Mouse (Mus musculus): Measurements from ENCODE around the gene Gpr82. TPM values are rescaled to one million over a fixed set of nuclear protein-coding genes. Genes with fewer than 3 reads are reported as not detected.

The Gpr82 gene
- polyA plus RNA-seq, 1 experiment = not detected

- TF ChIP-seq MYOD1 (IDR thresholded peaks at IDR 0.05; ENCODE audit: control insufficient read depth, insufficient read length, low read depth) = no peak
- no peak for TF ChIP-seq CTCF (IDR thresholded peaks at IDR 0.05; ENCODE audit: control insufficient read depth, insufficient read depth, insufficient read length)
- TF ChIP-seq MAX (IDR thresholded peaks at IDR 0.05) = no peak
- TF ChIP-seq USF1 (IDR thresholded peaks at IDR 0.05; ENCODE audit: low read depth) = no peak
- no peak for TF ChIP-seq CEBPB (IDR thresholded peaks at IDR 0.05; ENCODE audit: low read depth)
- TF ChIP-seq MYOG (IDR thresholded peaks at IDR 0.05; ENCODE audit: control insufficient read depth, extremely low read depth, insufficient read length) = no peak
- no peak for TF ChIP-seq FOSL1 (IDR thresholded peaks at IDR 0.05; ENCODE audit: insufficient read depth, low read length, poor library complexity, severe bottlenecking)
- Histone ChIP-seq H3K27me3 (ENCODE audit: control insufficient read depth, insufficient read depth, insufficient read length) (no peaks in the 10 kb centered on the region), H3K79me2 (ENCODE audit: control insufficient read depth, insufficient read depth) (no peaks in the 10 kb centered on the region), H3K79me3 (ENCODE audit: low read depth) (no peaks in the 10 kb centered on the region), H3ac (ENCODE audit: control insufficient read depth, insufficient read length, low read depth) (no peak overlapping the region), H3K4me3 (ENCODE audit: insufficient read depth, poor library complexity, severe bottlenecking) (no peak overlapping the region), H3K36me3 (ENCODE audit: control insufficient read depth, insufficient read depth) (no peaks in the 10 kb centered on the region)
These were observed 38.5 kb upstream of the Gpr82 start for GRCm38 (mm10) chrX:13622654-13623053.

GRCm38 (mm10) chrX:13631599-13632283 lies 29.4 kb upstream of the Gpr82 start, which contains the start of gene Gpr34:
Gene Gpr34 (plus strand): TSS chrX:13632089.
- TF ChIP-seq USF1 (IDR thresholded peaks at IDR 0.05; ENCODE audit: low read depth) (no peak), MYOG (IDR thresholded peaks at IDR 0.05; ENCODE audit: control insufficient read depth, extremely low read depth, insufficient read length) (no peak), FOSL1 (IDR thresholded peaks at IDR 0.05; ENCODE audit: insufficient read depth, low read length, poor library complexity, severe bottlenecking) (no peak), MAX (IDR thresholded peaks at IDR 0.05) (no peak), CTCF (IDR thresholded peaks at IDR 0.05; ENCODE audit: control insufficient read depth, insufficient read depth, insufficient read length) (no peak), CEBPB (IDR thresholded peaks at IDR 0.05; ENCODE audit: low read depth) (no peak), MYOD1 (IDR thresholded peaks at IDR 0.05; ENCODE audit: control insufficient read depth, insufficient read length, low read depth) (no peak)
- Histone ChIP-seq H3K79me2 (ENCODE audit: control insufficient read depth, insufficient read depth) (no peaks in the 10 kb centered on the region), H3ac (ENCODE audit: control insufficient read depth, insufficient read length, low read depth) (no peak within 1 kb of the TSS), H3K36me3 (ENCODE audit: control insufficient read depth, insufficient read depth) (no peaks in the 10 kb centered on the region), H3K4me3 (ENCODE audit: insufficient read depth, poor library complexity, severe bottlenecking) (no peak within 1 kb of the TSS), H3K79me3 (ENCODE audit: low read depth) (no peaks in the 10 kb centered on the region), H3K27me3 (ENCODE audit: control insufficient read depth, insufficient read depth, insufficient read length) (no peaks in the 10 kb centered on the region)

GRCm38 (mm10) chrX:13636398-13636797 lies 24.8 kb upstream of the Gpr82 start:
- no peak for TF ChIP-seq USF1 (IDR thresholded peaks at IDR 0.05; ENCODE audit: low read depth)
- no peak for TF ChIP-seq CEBPB (IDR thresholded peaks at IDR 0.05; ENCODE audit: low read depth)
- TF ChIP-seq CTCF (IDR thresholded peaks at IDR 0.05; ENCODE audit: control insufficient read depth, insufficient read depth, insufficient read length) = no peak
- no peak for TF ChIP-seq MAX (IDR thresholded peaks at IDR 0.05)
- TF ChIP-seq FOSL1 (IDR thresholded peaks at IDR 0.05; ENCODE audit: insufficient read depth, low read length, poor library complexity, severe bottlenecking) = no peak
- no peak for TF ChIP-seq MYOG (IDR thresholded peaks at IDR 0.05; ENCODE audit: control insufficient read depth, extremely low read depth, insufficient read length)
- TF ChIP-seq MYOD1 (IDR thresholded peaks at IDR 0.05; ENCODE audit: control insufficient read depth, insufficient read length, low read depth) = no peak
- Histone ChIP-seq H3K36me3 (ENCODE audit: control insufficient read depth, insufficient read depth) (no peaks in the 10 kb centered on the region), H3K27me3 (ENCODE audit: control insufficient read depth, insufficient read depth, insufficient read length) (no peaks in the 10 kb centered on the region), H3K4me3 (ENCODE audit: insufficient read depth, poor library complexity, severe bottlenecking) (no peak overlapping the region), H3K79me3 (ENCODE audit: low read depth) (no peaks in the 10 kb centered on the region), H3ac (ENCODE audit: control insufficient read depth, insufficient read length, low read depth) (no peak overlapping the region), H3K79me2 (ENCODE audit: control insufficient read depth, insufficient read depth) (no peaks in the 10 kb centered on the region)

GRCm38 (mm10) chrX:13638894-13639293 lies 22.3 kb upstream of the Gpr82 start:
- no peak overlapping the region for H3ac ChIP-seq (ENCODE audit: control insufficient read depth, insufficient read length, low read depth)
- no peaks in the 10 kb centered on the region for H3K79me2 ChIP-seq (ENCODE audit: control insufficient read depth, insufficient read depth)
- no peaks in the 10 kb centered on the region for H3K36me3 ChIP-seq (ENCODE audit: control insufficient read depth, insufficient read depth)
- no peak overlapping the region for H3K4me3 ChIP-seq (ENCODE audit: insufficient read depth, poor library complexity, severe bottlenecking)
- no peaks in the 10 kb centered on the region for H3K79me3 ChIP-seq (ENCODE audit: low read depth)
- no peak for TF ChIP-seq MYOG (IDR thresholded peaks at IDR 0.05; ENCODE audit: control insufficient read depth, extremely low read depth, insufficient read length)
- no peak for TF ChIP-seq MAX (IDR thresholded peaks at IDR 0.05)
- TF ChIP-seq CEBPB (IDR thresholded peaks at IDR 0.05; ENCODE audit: low read depth) = no peak
- TF ChIP-seq FOSL1 (IDR thresholded peaks at IDR 0.05; ENCODE audit: insufficient read depth, low read length, poor library complexity, severe bottlenecking) = no peak
- no peak for TF ChIP-seq CTCF (IDR thresholded peaks at IDR 0.05; ENCODE audit: control insufficient read depth, insufficient read depth, insufficient read length)
- no peak for TF ChIP-seq MYOD1 (IDR thresholded peaks at IDR 0.05; ENCODE audit: control insufficient read depth, insufficient read length, low read depth)
- TF ChIP-seq USF1 (IDR thresholded peaks at IDR 0.05; ENCODE audit: low read depth) = no peak
- H3K27me3 ChIP-seq (ENCODE audit: control insufficient read depth, insufficient read depth, insufficient read length) = no peaks in the 10 kb centered on the region

GRCm38 (mm10) chrX:13651889-13652288 lies 9.3 kb upstream of the Gpr82 start:
- no peaks in the 10 kb centered on the region for H3K79me3 ChIP-seq (ENCODE audit: low read depth)
- H3K27me3 ChIP-seq (ENCODE audit: control insufficient read depth, insufficient read depth, insufficient read length) = no peaks in the 10 kb centered on the region
- no peaks in the 10 kb centered on the region for H3K36me3 ChIP-seq (ENCODE audit: control insufficient read depth, insufficient read depth)
- H3K4me3 ChIP-seq (ENCODE audit: insufficient read depth, poor library complexity, severe bottlenecking) = no peak overlapping the region
- no peak overlapping the region for H3ac ChIP-seq (ENCODE audit: control insufficient read depth, insufficient read length, low read depth)
- H3K79me2 ChIP-seq (ENCODE audit: control insufficient read depth, insufficient read depth) = no peaks in the 10 kb centered on the region
- TF ChIP-seq MYOG (IDR thresholded peaks at IDR 0.05; ENCODE audit: control insufficient read depth, extremely low read depth, insufficient read length) = no peak
- TF ChIP-seq FOSL1 (IDR thresholded peaks at IDR 0.05; ENCODE audit: insufficient read depth, low read length, poor library complexity, severe bottlenecking) = no peak
- TF ChIP-seq MAX (IDR thresholded peaks at IDR 0.05) = no peak
- no peak for TF ChIP-seq CEBPB (IDR thresholded peaks at IDR 0.05; ENCODE audit: low read depth)
- no peak for TF ChIP-seq CTCF (IDR thresholded peaks at IDR 0.05; ENCODE audit: control insufficient read depth, insufficient read depth, insufficient read length)
- TF ChIP-seq MYOD1 (IDR thresholded peaks at IDR 0.05; ENCODE audit: control insufficient read depth, insufficient read length, low read depth) = no peak
- no peak for TF ChIP-seq USF1 (IDR thresholded peaks at IDR 0.05; ENCODE audit: low read depth)
